Mouse (Mus musculus) hindbrain, postnatal 0 days (tissue): ENCODE results near the gene Scrn3. TPM values are rescaled to one million over a fixed set of nuclear protein-coding genes. Genes with fewer than 3 reads are reported as not detected.
A peak's percentile ranks its signal among the peaks of the same experiment; 100 is the strongest.

Experiments used
- ATAC-seq: fragments of 200-750 bp; cut with Nextera tagmentation; 2 replicates; pipeline ENCODE4 v1.8.0; 2017; ENCODE audit warnings: mild to moderate bottlenecking, moderate TSS enrichment, moderate library complexity
- DNase-seq: peaks from one replicate; pipeline ENCODE4 v3.0.0-alpha.2; 2015; ENCODE audit warnings: low spot score
- H3K27ac ChIP-seq: fragments of 300-500 bp; sonication (generic); 2 replicates; pipeline ENCODE4 v1.5.1; 2014; ENCODE audit warnings: mild to moderate bottlenecking
- H3K27me3 ChIP-seq: fragments of 300-500 bp; sonication (generic); 2 replicates; pipeline ENCODE4 v1.6.1; 2014; ENCODE audit warnings: low read length, mixed read lengths; ENCODE audit not compliant: insufficient read depth
- H3K36me3 ChIP-seq: fragments of 300-500 bp; sonication (generic); 2 replicates; pipeline ENCODE4 v1.6.1; 2014; ENCODE audit warnings: low read length, mixed read lengths; ENCODE audit not compliant: insufficient read depth
- H3K4me1 ChIP-seq: fragments of 300-500 bp; sonication (generic); 2 replicates; pipeline ENCODE4 v1.6.1; 2014; ENCODE audit warnings: antibody characterized with exemption, low read length, mixed read lengths; ENCODE audit not compliant: insufficient read depth
- H3K4me2 ChIP-seq: fragments of 300-500 bp; sonication (generic); 2 replicates; pipeline ENCODE4 v1.6.1; 2014; ENCODE audit warnings: low read depth, mild to moderate bottlenecking, low read length, moderate library complexity, mixed read lengths
- H3K4me3 ChIP-seq: fragments of 300-500 bp; sonication (generic); 2 replicates; pipeline ENCODE4 v1.5.1; 2014; ENCODE audit warnings: low read length
- H3K9ac ChIP-seq: fragments of 300-500 bp; sonication (generic); replicated peaks from 2 replicates; pipeline ENCODE4 v1.6.1; 2014; ENCODE audit warnings: mild to moderate bottlenecking, low read length, moderate library complexity, mixed read lengths
- H3K9me3 ChIP-seq: fragments of 300-500 bp; sonication (generic); 2 replicates; pipeline ENCODE4 v1.6.1; 2016; ENCODE audit warnings: low read length, mixed read lengths
- CTCF ChIP-seq: IDR thresholded peaks from 2 replicates; pipeline ENCODE4 v1.5.1; 2016; ENCODE audit warnings: antibody characterized with exemption, control low read depth, low read depth
- WGBS: fragments of 180-500 bp; shearing (Covaris S2); extraction: QIAGEN DNeasy Blood & Tissue Kit; methylation state at CpG from one replicate; pipeline ENCODE4 v1.1.7; 2014; 5-methylcytosine and 5-hydroxymethylcytosine counted together
- polyA plus RNA-seq: library from polyadenylated mRNA; unstranded; fragments of >200 nt; fragmentation: Nextera tagmentation; extraction: Ambion mirVana; gene quantifications from 2 replicates; pipeline ENCODE4 v1.2.1, GENCODE M21; 2015
- total RNA-seq: library from RNA; depleted of rRNA; stranded (reverse); fragments of >200 nt; gene quantifications from 2 replicates; pipeline ENCODE4 v1.2.3, GENCODE M21; 2014; rRNA removed

Scrn3 gene
- total RNA-seq (2.9 and 3.1 TPM in 2 replicates), polyA plus RNA-seq (6.2 and 7.1 TPM in 2 replicates)

DNA sequence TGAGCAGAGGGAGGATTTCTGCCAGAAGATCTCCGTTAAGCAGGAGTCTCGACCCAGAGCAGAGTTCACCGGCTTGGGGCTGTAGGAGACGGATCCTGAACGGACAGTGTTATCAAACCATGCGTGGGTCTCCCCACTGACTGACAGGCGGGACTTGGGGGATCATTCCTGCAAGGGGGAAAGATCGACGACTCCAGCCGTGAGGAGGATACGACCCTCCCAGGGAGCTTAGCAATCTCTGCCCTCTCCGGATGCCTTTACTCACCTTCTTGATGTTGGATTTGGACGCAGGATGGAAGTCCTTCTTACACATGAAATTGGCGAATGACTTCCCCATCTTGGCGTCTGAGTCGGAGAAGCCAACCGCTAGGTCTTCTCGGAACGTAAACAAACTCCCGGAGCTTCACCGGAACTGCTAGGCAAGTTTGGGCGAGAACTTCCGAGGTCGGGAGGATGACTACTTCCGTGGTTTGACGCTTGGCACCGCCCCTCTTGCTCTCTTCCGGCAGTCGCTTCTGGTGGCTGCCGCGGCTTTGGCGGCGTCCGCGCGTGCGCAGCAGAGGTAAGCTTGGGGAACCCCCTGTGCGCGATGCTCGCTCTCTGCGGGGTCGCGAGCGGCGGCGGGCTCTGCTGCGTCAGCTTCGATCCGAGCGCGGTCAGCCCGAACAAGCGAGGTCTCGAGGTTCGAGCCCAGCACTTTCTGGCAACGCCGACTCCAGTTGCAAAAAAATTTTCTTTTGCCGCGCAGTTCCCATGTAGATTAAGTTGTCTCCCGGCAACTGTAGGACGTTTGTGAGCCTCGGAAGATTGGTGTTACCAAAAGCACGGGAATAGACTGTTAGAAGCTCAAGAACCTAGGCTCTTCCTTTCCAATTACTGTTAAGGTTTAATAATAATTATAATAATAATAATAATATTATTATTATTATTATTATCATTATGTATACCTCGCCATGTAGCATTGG is at the start of gene Scrn3, which contains the start of gene Cir1:
Scrn3 (plus strand) TSS at position 450 of the 965 bp plus-strand sequence.
Cir1 (minus strand) TSS at position 550 of the 965 bp plus-strand sequence.
- H3K9ac ChIP-seq = peak within 1 kb of the TSS; percentile 64
- H3K36me3 ChIP-seq = peaks cover 16% of the 10 kb centered on the region
- under 1% methylated on average over 64 of the region's 64 CpGs for WGBS
- peak within 1 kb of the TSS; percentile 87 for H3K4me3 ChIP-seq
- no peak for TF ChIP-seq CTCF
- H3K27ac ChIP-seq = peak within 1 kb of the TSS; percentile 71
- peak; percentile 99 for DNase-seq
- 0 out of 2 replicates have a peak, but pooled peaks cover 4% of the 10 kb centered on the region for H3K4me1 ChIP-seq
- no peaks in the 10 kb centered on the region for H3K27me3 ChIP-seq
- no peaks in the 10 kb centered on the region for H3K9me3 ChIP-seq
- peak within 1 kb of the TSS; percentile 94 for H3K4me2 ChIP-seq
- ATAC-seq = peak; percentile 98

DNA sequence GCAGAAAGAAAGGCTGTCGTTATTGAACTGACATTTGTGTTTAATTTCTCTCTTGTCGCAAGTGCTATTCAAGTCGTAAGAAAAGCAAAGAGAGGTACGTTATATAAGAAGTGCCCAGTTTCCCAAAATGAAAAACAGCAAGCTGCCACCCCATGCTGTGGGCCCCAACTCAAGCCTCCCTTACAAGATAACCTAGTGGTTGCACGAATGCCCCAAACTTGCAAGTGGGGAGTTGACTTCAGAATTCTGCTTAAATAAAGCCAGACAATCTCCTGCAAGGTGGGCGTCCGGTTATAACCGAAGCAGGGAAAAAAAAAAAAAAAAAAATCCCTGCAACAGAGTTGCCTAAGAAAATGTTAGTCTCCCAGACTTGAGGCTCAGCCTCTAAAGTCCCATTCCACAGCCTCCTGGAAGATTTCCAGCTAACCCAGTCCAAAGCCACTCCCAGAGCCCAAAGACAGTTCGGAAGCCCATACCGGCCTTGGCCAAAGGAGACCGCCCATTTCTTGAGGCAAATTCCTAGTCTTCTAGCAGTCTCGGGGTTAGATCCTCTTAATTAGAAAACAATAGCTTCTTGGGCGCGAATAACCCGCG is 49.1 kb upstream of the Scrn3 start:
- H3K4me2 ChIP-seq = peak overlapping the region; percentile 60
- H3K4me3 ChIP-seq = peak overlapping the region; percentile 34
- H3K36me3 ChIP-seq = no peaks in the 10 kb centered on the region
- H3K9ac ChIP-seq = no peak overlapping the region
- peaks cover 10% of the 10 kb centered on the region; the same call in 1 of the 2 replicates for H3K4me1 ChIP-seq
- peaks cover 54% of the 10 kb centered on the region for H3K27me3 ChIP-seq
- WGBS = 9% methylated on average over 16 of the region's 16 CpGs
- DNase-seq (peak; percentile 8), ATAC-seq (no peak)
- TF ChIP-seq CTCF = no peak
- H3K27ac ChIP-seq = no peak overlapping the region
- H3K9me3 ChIP-seq = 0 out of 2 replicates have a peak, but pooled peaks cover 2% of the 10 kb centered on the region

DNA sequence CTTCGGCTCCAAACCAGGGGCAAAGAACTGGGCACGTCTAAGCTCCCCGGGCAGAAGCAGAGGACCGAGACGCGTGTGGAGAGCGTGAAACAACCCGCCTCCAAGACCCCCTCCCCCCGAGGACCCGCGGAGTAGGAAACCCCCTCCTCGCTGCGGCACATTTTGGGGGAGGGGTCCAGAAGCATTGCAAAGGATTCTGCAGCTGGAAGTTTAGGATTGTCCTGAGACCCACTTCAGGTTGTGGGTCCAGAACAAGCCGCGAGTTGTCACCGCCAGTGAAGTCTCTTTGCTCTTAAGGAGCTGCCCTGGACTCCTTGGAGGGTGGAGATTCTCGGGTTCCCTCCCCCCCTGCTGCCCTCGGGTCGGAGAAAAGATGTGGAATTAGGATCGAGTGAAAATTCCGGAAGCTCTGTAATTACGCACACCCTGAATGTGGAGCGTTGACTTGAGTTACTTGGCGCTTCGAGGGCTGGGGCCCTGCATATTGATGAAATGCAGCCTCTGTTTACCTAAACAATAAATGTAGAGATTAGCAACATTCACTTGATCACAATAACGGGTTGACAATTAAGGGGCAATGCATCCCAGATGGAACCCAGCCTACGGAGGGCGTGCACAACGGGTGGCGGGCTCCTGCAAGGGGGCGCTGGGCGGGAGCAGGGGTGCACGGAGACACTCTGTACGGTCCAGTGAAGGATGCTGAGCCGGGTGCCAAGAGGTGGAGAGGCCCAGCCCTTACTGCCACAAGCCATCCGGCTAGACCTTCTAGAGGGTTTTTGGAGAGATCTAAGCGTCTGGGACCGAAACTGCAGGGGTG is 48.4 kb upstream of the Scrn3 start:
- TF ChIP-seq CTCF = no peak

DNA sequence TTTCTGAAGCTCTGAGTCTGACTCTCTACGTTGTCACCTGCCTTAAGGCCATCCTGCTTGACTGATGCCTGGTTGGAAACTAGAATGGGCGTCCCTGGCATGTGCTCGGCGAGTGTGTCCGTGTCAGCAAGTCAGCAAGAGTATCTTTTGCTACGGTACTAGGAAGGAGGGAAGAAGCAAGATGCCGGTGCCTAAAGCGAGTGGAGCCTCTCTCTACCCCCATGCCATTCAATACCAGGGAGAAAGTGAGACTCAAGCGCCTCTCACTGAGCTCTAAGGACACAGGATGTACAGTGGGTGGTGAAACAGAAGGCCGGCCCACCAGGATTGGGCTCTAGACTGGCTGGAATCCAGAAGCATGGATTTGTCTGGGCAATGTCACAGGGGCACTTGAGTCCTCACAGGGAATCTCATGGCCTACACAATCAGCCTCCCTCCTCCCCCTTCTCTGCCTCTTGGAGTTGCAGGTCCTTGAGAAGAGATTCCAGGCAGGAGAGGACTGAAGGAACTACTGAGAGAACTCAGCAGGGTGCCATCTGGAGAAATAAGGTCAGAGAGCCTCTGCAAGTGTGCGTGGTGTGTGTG is 47.7 kb upstream of the Scrn3 start:
- Histone ChIP-seq H3K4me2 (peak overlapping the region; percentile 60), H3K9ac (no peak overlapping the region), H3K27me3 (peaks cover 61% of the 10 kb centered on the region), H3K36me3 (no peaks in the 10 kb centered on the region), H3K27ac (no peak overlapping the region), H3K4me1 (peaks cover 10% of the 10 kb centered on the region; the same call in 1 of the 2 replicates), H3K4me3 (peak overlapping the region; percentile 34; the same call in 1 of the 2 replicates), H3K9me3 (0 out of 2 replicates have a peak, but pooled peaks cover 2% of the 10 kb centered on the region)
- no peak for TF ChIP-seq CTCF
- ATAC-seq (0 out of 2 replicates have a peak, but pooled peaks have one; percentile 12), DNase-seq (peak; percentile 8)
- WGBS = 5% methylated on average over 11 of the region's 11 CpGs

More for the DNA sequence above, 48.4 kb upstream of the Scrn3 start:
- DNase-seq (peak; percentile 13), ATAC-seq (0 out of 2 replicates have a peak, but pooled peaks have one; percentile 5)
- Histone ChIP-seq H3K27me3 (peaks cover 58% of the 10 kb centered on the region), H3K9me3 (0 out of 2 replicates have a peak, but pooled peaks cover 2% of the 10 kb centered on the region), H3K9ac (no peak overlapping the region), H3K4me1 (peaks cover 10% of the 10 kb centered on the region; the same call in 1 of the 2 replicates), H3K4me3 (peak overlapping the region; percentile 34), H3K27ac (no peak overlapping the region), H3K4me2 (peak overlapping the region; percentile 60), H3K36me3 (no peaks in the 10 kb centered on the region)
- 2% methylated on average over 38 of the region's 38 CpGs for WGBS

DNA sequence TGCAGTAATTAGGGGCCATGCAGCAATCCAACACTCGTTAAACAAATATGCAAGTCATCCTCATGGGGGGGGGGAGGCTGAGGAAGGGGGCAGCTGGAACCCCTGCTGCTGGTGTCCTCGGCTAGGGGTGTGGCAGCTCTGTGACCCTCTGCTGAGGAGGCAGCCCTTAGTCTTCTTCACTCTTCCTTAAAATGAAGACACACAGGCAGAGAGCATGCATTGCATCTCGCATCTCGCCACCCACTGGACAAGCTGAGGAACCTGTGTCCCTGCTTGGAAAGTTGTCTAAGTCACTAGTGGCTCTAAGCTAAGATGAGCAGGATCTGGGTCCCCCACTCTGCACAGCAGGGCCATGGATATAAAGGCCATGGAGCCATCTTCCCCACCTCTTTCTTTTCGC is 46.4 kb upstream of the Scrn3 start:
- H3K27ac ChIP-seq = no peak overlapping the region
- peaks cover 10% of the 10 kb centered on the region; the same call in 1 of the 2 replicates for H3K4me1 ChIP-seq
- peaks cover 69% of the 10 kb centered on the region for H3K27me3 ChIP-seq
- H3K9ac ChIP-seq = no peak overlapping the region
- ATAC-seq (no peak), DNase-seq (peak; percentile 38)
- peak; percentile 53 for TF ChIP-seq CTCF
- 0 out of 2 replicates have a peak, but pooled peaks cover 2% of the 10 kb centered on the region for H3K9me3 ChIP-seq
- H3K4me3 ChIP-seq = no peak overlapping the region
- no peaks in the 10 kb centered on the region for H3K36me3 ChIP-seq
- no peak overlapping the region for H3K4me2 ChIP-seq
- WGBS = 10% methylated on average over 5 of the region's 5 CpGs
